Mouse (Mus musculus) Patski (cell line): ENCODE data around the gene Rnaset2a. TPM values are rescaled to one million over a fixed set of nuclear protein-coding genes. Genes with fewer than 3 reads are reported as not detected.
A peak's percentile ranks its signal among the peaks of the same experiment; 100 is the strongest.
"Not testable (repeated sequence)": the region's sequence is repeated elsewhere in the genome, so short reads cannot be mapped to it uniquely, and the experiment has no call there.

ENCODE experiments used
- ATAC-seq: fragments of 100-300 bp; one replicate; pipeline ENCODE4 v1.8.0; 2021
- CTCF ChIA-PET: fragments of 350-600 bp; sonication (Branson Sonifier 250); formaldehyde crosslinking; loops from one replicate; lab custom pipeline; 2022; ENCODE audit warnings: inconsistent platforms; lab: Charles Lee
- POLR2A ChIA-PET: fragments of 350-600 bp; sonication (Branson Sonifier 250); formaldehyde crosslinking; loops from one replicate; lab custom pipeline; 2022; ENCODE audit warnings: antibody characterized with exemption, inconsistent platforms; lab: Charles Lee
- DNase-seq: peaks from one replicate; pipeline ENCODE4 v3.0.0-alpha.2; 2011; ENCODE audit warnings: low read depth, low spot score
- H3K27me3 ChIP-seq: fragments of 371-371 bp; one replicate; pipeline ENCODE4 v1.5.1; 2021
- CTCF ChIP-seq: fragments of 100-300 bp; IDR thresholded peaks from one replicate; pipeline ENCODE4 v1.5.1; 2021
- in situ Hi-C: fragments of 300-500 bp; cut with MboI; formaldehyde crosslinking; loops from 3 replicates; pipeline ENCODE4 v1.11.1; 2018; ENCODE audit warnings: low pct_unique_long_range_greater_than_20kb, mixed read lengths
- polyA plus RNA-seq: library from polyadenylated mRNA; unstranded; gene quantifications from one replicate; pipeline ENCODE4 v1.2.3, GENCODE M21; 2021

Gene Rnaset2a
- 36.5 TPM for polyA plus RNA-seq

DNA sequence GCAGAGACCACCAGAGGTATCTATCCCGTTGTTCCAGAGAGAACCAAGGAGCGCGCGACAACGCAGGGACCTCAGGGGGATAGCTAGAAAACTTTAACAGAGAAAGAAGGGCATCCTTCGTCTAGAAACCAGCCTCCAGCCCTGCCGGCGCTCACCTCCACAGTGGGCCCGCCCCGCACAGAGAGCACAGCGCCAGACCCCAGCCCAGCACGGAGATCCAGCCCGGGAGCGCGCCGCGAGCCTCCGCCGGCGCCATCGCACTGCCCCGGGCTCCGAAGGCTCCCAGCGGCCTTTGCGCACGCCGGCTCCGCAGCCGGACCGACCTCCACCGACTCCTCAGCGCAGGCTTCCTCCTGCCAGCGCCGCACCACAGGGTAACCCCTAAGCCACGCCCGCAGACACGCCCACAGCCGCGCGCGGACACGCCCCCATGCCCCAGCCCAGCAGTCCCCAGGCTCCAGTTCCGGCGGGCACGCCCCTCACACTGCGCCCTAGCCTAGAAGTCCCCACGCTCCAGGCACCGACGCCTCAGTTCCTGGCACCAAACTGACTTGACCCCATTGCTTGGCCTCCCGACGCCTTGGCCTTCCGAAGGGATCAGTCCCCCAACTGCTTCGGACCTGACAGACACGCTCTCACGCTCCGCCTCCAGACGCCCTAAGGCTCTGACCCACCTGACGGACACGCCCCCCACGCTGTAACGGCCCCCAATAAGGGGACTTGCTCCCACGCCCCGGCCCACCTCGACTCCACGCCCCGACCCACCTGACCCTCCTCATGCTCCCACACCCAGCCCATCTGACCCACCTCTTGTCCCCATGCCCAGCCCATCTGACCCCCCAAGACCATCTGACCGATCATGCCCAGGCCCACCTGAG lies at the start of gene Rnaset2a, which contains the start of gene Gm49673:
TSS of gene Rnaset2a (minus strand) at position 659 of the 878 bp plus-strand sequence.
TSS of gene Gm49673 (minus strand) at position 350 of the 878 bp plus-strand sequence.
- peak; percentile 95 for ATAC-seq
- in situ Hi-C loops, POLR2A ChIA-PET, H3K27me3 ChIP-seq, DNase-seq, CTCF ChIA-PET: not testable (repeated sequence)

DNA sequence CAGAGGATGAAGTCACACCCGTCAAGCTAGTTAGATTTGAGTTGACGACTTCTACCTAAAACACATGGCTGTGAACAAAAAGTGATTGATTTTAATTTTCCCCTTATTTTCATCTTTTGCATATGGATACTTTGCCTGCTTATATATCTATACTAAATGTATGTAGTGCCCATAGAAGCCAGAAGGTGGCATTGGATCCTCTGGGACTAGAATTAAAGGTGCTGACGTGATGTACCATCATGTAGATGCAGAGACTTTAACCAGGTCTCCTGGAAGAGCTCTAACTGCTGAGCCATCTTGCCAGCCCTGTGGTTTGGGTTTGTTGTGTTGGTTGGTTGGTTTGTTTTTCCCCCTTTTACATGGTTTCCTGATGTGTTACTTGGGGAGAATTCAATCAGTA lies 49.8 kb upstream of the Rnaset2a start:
- CTCF ChIA-PET, result no interaction called here
- DNase-seq (no peak), ATAC-seq (no peak)
- peak; percentile 32 for TF ChIP-seq CTCF
- POLR2A ChIA-PET, result interaction anchor here (0.6 kb wide), 1 partner anchor 12 kb away, joined by 3 read pairs; no protein-coding TSS in a partner anchor
- in situ Hi-C loops, result loop anchor here (25.0 kb wide), 1 partner anchor 335 kb away; no protein-coding TSS in a partner anchor
- no peaks in the 10 kb centered on the region for H3K27me3 ChIP-seq

DNA sequence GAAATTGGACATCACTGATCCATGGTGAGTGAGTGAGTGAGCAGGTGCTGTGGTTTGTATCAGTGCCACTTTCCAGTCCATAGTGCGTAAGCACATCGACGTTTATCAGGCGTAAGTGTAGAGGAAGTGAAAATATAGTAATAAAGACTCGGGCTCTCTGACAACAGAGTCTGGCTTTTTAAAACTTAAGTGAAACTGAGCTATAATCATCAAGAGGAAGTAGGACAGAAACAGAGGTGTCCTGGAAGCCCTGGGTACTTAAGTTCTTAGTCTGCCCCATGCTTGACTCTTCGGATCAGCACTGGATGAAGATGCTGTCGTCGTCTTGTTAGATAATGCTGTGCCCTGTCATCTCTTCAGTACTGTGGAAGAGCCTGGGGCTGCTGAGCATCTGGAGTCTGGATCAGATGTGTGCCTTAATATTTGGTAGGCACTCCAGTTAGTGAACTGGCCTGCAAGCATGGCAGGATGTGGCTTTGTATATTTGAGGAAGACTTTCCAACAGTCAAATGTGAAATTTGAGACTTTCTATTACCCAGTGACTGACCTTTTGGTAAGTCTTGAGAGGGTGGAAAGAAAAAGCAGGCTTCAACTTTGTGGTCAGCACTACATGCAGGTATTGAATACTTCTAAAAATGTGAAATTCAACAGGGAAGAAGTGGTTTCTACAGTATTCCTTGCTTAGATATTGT lies 47.9 kb upstream of the Rnaset2a start:
- ATAC-seq, result no peak
- no peaks in the 10 kb centered on the region for H3K27me3 ChIP-seq
- DNase-seq, result no peak
- in situ Hi-C loops, result loop anchor here (25.0 kb wide), 1 partner anchor 334 kb away; no protein-coding TSS in a partner anchor
- ChIA-PET POLR2A (no interaction called here), CTCF (no interaction called here)
- TF ChIP-seq CTCF, result no peak

DNA sequence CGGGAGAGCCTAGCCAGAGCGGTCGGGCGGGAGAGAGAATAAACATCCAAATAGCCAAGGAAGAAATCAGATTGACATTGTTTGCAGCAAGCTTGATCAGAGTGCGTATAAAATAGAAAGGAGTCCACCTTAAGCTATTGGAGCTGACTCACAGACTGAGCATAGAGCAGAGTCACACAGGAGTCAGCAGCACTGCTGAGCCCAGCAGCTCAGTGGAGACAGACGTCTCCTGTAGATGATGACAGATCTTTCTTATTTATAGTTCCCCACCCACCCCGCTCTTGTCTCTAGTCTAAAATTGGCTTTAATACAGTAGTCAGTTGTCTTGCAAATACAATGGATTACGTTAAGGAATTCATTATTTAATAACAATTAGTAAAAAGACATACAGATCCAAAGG lies 45.8 kb upstream of the Rnaset2a start:
- ChIA-PET CTCF (no interaction called here), POLR2A (no interaction called here)
- in situ Hi-C loops, result loop anchor here (25.0 kb wide), 1 partner anchor 331 kb away; no protein-coding TSS in a partner anchor
- no peaks in the 10 kb centered on the region for H3K27me3 ChIP-seq
- no peak for DNase-seq
- no peak for TF ChIP-seq CTCF
- no peak for ATAC-seq

DNA sequence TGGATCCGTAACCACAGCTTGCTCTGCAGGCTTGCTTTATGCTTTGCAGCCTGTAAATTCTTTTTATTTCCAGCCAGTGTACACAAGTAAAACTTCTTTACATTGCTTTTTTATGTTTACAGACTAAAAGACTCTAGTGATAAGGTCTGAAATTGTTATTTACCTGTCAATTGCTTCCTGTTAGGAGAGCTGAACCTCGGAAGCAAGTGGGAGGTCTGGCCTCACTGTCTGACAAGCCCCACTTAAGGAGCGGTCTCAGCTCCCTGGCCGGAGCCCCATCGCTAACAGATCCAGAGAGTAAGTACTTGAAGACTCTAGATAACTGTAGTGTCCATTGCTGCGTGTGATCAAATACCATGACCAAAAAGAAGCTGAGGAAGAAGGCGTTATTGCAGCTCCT lies 36.3 kb upstream of the Rnaset2a start:
- ATAC-seq (no peak), DNase-seq (no peak)
- in situ Hi-C loops, result loop anchor here (25.0 kb wide), 1 partner anchor 322 kb away; no protein-coding TSS in a partner anchor
- no peak for TF ChIP-seq CTCF
- ChIA-PET POLR2A (no interaction called here), CTCF (no interaction called here)
- H3K27me3 ChIP-seq, result no peaks in the 10 kb centered on the region

DNA sequence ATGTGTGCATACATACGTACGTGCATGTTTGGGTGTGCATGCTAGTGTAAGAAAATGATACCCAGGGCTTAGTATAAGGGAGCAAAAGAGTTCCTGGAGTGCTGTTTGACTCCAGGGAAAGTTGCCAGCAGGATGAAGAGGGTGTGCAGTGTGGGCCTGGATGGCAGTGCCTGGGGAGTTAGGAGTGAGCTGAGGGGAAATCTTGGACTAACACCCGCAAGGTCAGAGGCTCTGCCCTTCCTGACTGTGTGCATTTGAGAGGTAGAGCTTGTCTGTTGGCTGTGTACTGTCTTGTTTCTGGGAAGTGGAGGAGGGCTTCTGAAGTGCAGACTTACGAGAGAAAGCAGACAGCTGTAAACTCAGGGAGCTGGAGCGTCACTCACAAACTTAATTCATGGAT lies 35.9 kb upstream of the Rnaset2a start:
- in situ Hi-C loops, result loop anchor here (25.0 kb wide), 1 partner anchor 322 kb away; no protein-coding TSS in a partner anchor
- CTCF ChIA-PET, result no interaction called here
- no peak for ATAC-seq
- TF ChIP-seq CTCF, result no peak
- no peaks in the 10 kb centered on the region for H3K27me3 ChIP-seq
- no peak for DNase-seq
- POLR2A ChIA-PET, result no interaction called here

DNA sequence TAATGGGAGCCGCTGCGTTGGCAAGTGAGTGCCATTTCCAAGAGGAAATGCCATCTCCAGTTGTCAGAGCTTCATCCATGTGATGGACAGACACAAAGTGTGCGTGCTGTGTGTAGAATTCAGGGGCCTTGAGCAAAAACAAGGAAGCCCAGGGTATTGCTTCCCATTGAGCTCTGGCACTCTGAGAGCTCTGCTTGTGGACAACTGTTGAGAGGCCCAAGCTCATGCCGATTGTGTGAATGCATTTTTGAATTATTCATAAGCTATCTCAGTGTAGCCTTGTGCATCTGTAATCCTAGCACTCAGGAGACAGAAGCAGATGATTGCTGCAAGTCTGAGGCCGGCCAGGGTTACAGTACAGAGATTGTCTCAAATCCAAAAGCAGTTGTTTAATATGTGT lies 29.2 kb upstream of the Rnaset2a start:
- TF ChIP-seq CTCF, result no peak
- ChIA-PET CTCF (no interaction called here), POLR2A (no interaction called here)
- no peaks in the 10 kb centered on the region for H3K27me3 ChIP-seq
- DNase-seq (no peak), ATAC-seq (no peak)
- in situ Hi-C loops, result loop anchor here (25.0 kb wide), 1 partner anchor 315 kb away; no protein-coding TSS in a partner anchor

DNA sequence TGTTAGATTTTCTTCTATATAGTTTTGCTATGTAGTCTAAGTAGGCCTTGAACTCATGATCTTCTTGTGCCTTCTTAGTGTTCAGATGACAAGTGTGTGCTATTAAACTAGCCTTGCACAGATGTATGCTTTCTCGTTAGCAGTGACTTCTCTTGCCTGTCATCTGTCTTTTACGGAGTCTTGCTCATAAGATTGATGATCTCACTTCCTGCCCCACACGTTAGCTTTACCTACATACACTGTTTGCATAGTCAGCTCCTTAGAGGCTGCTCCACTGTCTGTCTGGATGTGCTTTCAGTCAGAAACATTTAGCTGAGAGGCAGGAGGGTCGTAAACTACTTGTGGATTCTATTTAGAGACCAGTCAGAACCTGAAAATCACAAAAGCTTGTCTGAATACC lies 23.2 kb upstream of the Rnaset2a start:
- no peaks in the 10 kb centered on the region for H3K27me3 ChIP-seq
- TF ChIP-seq CTCF, result no peak
- ATAC-seq (no peak), DNase-seq (no peak)
- POLR2A ChIA-PET, result interaction anchor here (0.7 kb wide), 1 partner anchor 117 kb away, joined by 3 read pairs; no protein-coding TSS in a partner anchor
- CTCF ChIA-PET, result no interaction called here
- in situ Hi-C loops, result no loop called here

DNA sequence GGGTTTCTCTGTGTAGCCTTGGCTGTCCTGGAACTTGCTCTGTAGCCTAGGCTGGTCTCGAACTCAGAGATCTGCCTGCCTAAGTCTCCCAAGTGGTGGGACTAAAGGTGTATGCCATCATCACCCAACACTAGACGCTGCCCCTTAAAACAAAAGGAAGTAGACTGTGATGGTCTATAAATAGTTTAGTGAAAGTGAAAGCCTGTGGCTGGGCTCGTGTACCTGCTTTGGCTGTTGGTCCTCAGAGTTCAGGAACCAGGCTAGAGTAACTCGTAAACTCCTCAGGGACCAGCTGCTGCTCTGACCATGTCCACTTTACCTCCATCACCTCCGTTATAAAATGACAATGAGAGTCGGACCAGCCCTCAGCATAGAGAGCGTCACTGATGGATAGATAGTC lies 22.4 kb upstream of the Rnaset2a start:
- no peaks in the 10 kb centered on the region for H3K27me3 ChIP-seq
- ChIA-PET CTCF (no interaction called here), POLR2A (no interaction called here)
- in situ Hi-C loops, result no loop called here
- DNase-seq (no peak), ATAC-seq (no peak)
- no peak for TF ChIP-seq CTCF

DNA sequence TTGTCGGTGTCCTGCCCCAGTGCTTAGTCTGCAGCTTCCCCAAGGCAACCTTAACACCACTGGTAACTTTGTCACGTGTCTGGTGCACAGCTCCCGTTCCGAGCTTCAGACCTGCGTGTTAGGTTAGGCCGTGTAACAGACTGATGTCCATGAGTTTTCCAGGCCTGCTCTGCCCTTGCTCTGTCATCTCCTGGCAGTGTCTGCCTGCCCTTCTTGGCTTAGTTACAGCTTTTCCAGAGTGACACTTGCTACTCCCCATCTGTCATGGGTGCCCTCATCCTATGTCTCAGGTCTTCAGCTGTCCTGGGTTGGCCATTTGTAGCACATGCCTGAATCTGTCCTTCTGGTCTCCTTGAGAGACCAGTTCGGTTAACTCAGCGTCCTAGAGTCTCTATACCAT lies 19.5 kb upstream of the Rnaset2a start:
- in situ Hi-C loops, result not testable (repeated sequence)

DNA sequence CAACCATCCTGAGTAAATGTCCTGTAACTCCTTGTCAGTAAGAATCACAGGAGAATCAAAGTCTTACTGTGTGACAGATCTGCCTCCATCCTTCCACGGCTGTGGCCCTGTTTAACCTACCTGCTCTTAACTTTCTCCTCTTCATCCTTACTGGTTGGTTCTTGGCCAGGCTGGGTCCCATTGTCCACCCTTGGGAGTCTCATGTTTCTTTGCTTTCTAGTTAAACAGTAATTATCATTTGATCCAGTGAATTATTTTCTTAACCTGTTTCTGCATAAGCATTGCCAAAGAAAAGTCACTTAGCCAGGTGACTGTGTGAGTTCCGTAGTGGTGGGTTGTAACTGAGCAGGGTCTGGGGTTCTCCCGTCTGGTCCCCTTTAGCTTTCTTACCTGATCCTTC lies 18.6 kb upstream of the Rnaset2a start:
- H3K27me3 ChIP-seq, POLR2A ChIA-PET, DNase-seq, CTCF ChIA-PET, in situ Hi-C loops, ATAC-seq: not testable (repeated sequence)

More for the DNA sequence above, 19.5 kb upstream of the Rnaset2a start:
- DNase-seq, H3K27me3 ChIP-seq, CTCF ChIA-PET, ATAC-seq, POLR2A ChIA-PET: not testable (repeated sequence)

DNA sequence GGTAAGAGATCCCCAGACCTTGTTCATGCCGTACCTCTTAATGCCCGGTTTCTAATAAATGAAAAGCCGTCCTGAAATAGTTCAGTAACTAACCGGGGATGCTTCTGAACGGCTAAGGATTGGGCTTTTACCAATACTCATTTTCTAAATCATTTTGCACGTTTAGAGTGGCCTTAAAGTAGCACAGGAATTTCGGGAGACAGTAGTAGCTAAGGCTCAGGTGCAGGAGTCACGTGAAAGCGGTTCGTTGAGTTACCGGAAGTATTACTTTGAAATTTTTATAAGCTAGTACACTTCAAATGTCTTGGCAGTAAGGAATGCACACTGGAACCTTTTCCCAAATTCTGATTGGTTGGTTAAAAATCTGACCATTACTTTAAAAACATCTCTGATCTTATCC lies 18.1 kb upstream of the Rnaset2a start:
- POLR2A ChIA-PET, ATAC-seq, H3K27me3 ChIP-seq, CTCF ChIA-PET, DNase-seq, in situ Hi-C loops: not testable (repeated sequence)

DNA sequence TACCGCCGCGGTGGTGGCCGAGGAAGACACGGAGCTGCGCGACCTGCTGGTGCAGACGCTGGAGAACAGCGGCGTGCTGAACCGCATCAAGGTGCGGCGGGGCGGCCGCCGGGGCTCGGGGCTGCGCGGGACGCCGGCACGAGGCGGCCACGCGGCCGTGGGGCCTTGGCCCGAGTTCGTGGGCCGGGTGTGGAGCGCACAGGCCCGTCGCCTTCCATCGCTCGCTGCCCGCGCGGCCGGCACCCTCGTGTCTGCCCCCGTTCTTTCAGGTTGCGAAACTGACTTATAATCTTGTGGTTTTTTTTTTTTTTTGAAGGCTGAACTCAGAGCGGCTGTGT lies 17.7 kb upstream of the Rnaset2a start:
- H3K27me3 ChIP-seq, CTCF ChIA-PET, in situ Hi-C loops, ATAC-seq, POLR2A ChIA-PET, DNase-seq: not testable (repeated sequence)

DNA sequence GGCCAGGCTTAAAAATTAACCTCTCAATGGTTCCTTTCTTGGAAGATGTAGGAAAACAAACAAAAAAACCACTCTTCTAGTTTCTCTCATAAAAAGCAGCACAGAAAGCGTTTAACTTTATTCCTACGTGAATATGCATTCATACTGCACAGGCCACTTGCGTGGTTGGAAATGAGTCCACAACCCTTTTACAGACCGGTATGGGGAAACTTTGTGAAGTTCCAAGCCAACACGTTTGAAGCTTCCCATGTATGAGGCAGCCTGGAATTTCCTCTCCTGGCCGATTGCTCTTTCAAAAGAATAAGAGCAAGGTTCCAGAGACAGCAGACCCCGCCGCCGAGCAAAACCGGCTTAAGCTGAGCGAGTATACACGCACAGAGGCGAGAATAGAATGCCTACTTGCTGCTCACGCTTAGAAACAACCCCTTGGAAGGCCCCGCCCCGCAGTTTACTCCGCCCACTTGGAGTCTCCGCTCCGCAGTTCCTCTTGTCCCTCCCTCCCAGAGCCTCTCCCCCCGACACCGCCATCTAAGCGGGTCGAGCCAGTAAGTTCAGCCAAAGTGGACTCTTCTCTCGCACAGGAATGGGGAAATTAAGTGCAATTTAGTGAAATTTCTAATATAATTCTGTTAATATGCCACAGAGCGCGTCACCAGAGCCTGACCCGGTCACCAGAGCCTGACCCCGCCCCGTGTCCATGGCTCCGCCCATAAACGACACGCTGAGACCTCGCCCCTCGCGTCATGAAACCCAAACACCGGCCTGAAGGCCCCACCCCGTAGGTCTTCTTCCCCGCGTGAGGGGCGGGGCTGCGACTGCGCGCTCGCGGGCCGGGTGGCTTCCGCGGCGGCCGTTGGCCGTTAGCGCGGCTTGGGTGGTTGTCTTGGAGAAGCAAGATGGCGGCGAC lies 17.1 kb upstream of the Rnaset2a start, which contains the start of gene Fgfr1op:
TSS of gene Fgfr1op (plus strand) at position 801 of the 907 bp plus-strand sequence.
- H3K27me3 ChIP-seq, POLR2A ChIA-PET, CTCF ChIA-PET, in situ Hi-C loops, DNase-seq: not testable (repeated sequence)
- ATAC-seq, result peak; percentile 93
